Mouse (Mus musculus) kidney, adult 18-20 months (tissue): ENCODE results near the gene Lix1.
A peak's percentile ranks its signal among the peaks of the same experiment; 100 is the strongest.

Experiments
- DNase-seq: peaks from one replicate; pipeline ENCODE4 v3.0.0; 2021

Gene Lix1

DNA sequence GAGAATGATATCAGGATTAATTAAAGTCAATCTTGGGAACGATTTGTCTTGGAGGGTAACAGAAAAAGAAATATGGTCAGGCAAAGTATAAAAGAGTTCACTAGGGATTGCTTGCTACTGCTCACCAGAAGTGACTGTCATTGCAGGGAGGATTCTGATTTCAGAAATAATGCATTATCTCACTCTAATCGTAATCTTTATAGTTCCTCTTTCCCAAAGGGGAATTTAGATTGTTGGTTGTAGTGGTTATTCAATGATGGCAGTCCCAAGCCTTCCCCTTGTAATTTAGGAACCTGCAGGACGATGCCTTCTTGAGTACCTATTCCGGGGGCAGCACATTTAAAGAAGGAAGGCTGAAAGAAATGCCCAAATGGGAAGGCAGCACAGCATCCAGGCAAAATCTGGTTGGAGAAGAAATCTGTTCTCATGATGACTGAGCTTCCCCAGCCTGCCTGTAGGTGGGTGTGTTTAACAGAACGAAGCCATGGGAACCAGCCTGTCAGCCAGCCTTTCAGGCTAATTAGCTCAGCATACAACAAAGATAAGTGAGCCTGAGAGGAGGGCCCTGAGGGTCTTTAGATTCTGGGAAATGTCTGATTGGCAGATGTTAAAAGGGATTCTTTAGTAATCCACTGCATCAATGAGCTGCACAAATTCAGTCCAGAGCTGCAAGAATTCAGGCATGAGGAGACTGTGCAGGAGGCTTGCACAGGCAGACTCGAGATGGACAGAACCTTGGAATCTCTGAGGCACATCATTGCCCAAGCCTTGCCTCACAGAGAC is at the start of gene Lix1:
Lix1 (plus strand) TSS at position 451 of the 783 bp plus-strand sequence.
- DNase-seq, result peak; percentile 22

DNA sequence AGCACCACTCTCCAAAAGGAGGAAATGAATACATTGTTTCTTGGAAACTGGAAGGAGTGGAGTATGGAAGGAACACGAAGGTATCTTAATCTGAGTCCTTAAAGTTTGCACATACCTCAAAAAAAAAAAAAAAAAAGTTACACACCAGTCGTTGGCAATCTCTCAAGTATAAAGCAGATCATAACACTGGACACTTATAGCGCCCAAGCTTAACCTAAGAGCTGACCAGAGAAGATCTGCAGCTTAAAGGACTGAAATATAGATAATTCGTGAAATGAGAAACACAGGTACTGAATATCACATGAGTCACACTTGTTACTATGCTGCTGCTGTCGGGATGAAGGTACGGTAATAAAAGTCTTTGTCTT is 28.9 kb upstream of the Lix1 start:
- DNase-seq, result no peak

DNA sequence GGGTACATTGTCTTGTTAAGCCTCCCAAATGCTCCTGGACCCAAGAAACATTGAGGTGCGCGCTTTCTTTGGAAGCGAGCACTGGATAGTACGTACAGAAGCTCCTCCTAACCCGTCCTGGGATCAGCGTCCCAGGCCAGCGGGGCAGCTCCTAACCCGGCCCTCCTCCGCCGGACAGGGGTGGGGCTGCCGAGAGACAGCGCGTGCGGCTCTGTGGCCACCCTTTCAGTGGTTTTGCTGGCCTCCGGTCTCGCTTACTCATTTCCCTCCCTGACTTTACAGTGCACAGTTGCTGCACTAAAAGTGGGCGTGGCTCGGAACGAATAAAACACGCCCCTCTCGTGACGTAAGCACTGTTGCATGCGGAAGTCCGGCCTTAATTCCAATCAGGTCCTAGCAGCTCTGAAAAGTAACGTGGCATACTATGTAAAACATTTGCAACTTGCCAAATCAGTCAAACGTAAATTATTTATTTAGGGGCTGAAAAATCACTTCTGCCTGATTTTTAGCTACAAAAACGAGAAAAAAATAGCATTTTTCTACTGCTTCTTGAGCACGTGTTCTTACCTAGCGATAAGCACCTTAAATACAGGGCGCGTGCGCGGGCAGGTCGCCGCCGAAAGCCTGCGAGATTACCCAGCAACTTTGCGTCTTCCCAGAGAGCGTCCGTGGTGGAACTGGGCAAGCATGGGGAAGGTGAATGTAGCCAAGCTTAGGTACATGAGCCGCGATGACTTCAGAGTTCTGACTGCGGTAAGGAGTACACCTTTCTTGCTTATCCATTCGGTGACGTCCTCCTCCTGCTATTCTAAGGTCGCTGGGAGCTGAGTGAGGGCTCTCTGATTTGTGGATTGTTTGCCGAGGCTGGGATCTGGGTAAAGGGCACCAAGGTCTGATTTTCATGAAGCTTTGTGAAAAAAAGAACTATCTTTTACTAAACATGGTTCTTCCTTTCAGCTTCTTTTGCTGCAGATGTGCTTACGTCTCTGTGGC is 28.3 kb upstream of the Lix1 start, which contains the start of gene Riok2:
Riok2 (plus strand) TSS at position 392 of the 993 bp plus-strand sequence.
- DNase-seq, result peak; percentile 97

DNA sequence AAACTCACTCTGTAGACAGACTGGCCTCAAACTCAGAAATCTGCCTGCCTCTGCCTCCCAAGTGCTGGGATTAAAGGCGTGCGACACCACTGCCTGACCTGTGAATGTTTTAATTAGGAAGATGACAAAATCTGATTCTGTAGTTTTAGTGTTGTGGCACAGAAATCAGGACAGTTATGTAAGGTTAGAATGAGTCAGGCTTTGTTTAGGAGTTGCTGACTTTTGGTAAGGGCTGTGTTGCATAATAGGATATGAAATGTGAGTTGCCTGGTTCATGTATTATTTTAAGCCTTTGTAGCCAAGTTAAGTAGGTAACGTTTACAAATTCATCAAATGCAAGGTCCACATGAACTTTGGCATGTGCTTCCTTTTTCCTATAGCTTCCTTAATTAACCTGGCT is 26.9 kb upstream of the Lix1 start:
- DNase-seq, result no peak

DNA sequence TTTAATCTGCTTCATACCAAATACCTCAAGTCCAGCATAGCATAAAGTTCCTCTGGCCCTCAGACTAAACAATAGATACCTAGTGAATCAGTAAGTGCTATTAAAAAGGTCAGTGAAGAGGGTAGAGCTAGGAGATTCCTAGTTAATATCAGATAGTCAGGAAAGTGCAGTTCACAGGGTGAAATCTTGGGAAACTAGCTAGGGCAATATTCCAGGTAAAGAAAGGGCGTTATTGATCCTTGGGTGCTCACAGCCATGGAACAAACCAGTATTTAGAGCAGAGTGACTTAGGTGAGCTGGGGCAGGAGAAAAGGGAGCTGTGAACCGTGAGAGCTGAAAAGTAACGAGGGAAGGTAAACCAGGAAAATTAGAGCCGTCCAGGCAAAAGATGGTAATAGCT is 18.8 kb upstream of the Lix1 start:
- DNase-seq, result no peak

DNA sequence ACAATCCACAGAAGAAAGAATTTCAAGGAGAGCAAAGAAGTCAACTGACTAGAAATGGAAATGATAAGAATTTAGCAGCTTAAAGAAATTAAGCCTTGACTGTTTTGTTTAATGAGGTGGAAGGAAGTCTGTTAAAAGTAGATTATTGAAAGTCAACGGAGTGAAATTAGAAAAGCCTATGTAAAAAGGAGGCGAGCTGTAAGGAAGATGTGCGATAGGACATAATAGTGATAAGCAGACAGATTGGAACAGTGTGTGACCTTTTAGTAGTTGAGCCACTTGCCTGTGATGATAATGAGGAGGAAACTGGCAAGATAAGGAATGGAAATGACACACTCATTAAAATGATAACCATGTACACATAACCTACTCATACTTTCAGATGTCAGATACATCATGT is 18.0 kb upstream of the Lix1 start:
- no peak for DNase-seq

DNA sequence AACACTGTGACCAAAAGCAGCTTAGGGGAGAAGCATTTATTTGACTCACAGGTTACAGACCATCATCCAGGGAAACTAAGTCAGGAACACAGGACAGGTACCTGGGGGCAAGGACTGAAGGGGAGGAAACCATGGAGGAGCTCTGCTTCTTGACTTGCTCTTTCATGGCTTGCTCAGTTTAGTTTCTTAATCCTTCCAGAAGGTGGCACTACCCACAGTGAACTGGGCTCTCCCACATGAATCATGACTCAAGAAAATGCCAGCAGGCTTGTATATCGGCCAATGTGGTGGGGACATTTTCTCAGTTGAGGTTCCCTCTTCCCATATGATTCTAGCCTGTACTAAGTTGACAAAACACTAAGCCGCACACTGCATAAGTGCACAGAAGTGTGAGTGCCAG is 16.4 kb upstream of the Lix1 start:
- no peak for DNase-seq

DNA sequence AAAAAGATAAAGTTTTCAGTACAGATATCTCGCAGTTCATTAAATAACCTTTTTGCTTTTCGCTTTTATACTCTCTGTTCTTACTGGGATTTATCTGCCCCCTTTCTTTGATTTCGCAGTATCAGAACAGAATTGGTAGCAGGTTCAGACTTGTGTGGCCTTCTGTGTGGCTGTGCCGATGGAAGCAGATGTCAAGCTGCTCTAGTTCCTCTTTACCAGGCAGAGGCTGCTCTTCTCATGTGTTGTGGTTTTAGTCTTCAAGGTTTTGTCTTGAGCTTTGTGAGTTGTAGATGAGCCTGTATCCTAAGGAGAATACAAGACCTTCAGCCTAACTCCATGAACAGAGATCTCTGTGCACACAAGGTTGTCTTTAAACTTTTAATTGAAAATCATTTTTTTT is 10.6 kb upstream of the Lix1 start:
- no peak for DNase-seq

DNA sequence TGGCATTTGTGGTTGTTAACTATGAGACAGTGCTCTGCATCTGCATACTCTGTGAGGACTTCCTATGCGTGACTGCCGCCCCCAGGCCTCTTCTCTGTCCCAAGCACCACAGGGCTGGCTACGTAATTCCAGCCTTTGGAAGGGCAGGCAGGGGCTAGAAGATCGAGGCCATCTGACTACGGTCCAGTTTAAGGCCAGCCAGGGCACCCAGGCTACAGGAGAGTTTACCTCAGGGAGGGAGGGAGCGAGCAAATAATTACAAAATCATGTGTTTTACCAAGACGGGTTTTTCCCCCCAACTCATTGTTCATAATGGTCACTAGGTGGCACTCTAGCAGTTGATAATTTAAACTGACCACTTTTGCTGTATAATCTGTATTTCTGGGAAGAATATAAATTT is 9.6 kb upstream of the Lix1 start:
- peak; percentile 9 for DNase-seq

DNA sequence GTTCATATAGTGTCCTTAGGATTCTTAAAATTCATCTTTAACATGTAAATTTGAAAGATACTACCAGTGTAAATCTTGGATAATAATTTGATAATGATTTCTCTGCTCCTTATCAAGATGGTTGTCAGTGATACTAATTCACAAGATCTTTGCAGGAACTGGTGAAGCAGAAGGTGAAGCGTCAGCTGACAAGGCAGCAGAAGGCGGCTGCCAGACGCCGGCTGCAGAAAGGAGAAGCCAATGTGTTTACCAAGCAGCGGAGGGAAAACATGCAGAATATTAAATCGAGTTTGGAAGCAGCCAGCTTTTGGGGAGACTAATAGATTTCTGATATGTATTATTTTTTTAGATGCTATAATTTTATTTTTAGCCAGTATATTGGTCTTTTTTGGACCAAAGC is 9.2 kb upstream of the Lix1 start:
- DNase-seq, result no peak

DNA sequence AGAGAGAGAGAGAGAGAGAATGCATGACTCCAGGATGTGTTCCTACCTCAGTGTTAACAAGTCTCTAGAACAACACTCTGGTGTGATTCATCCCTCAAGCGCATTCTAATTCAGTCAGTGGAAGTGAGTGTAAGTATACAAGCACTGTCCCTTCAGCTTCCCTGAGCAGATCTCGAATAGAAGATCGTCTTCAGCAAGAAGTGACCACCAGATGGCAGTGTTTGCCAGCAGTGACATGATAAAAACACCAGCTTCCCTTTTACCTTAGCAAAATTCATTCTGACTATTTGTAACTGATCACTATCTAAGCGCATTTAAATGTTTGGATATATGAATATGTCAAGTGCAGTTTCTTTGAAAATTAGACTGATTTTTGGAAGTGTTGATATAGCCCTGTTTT is 8.1 kb upstream of the Lix1 start:
- DNase-seq, result peak; percentile 73

DNA sequence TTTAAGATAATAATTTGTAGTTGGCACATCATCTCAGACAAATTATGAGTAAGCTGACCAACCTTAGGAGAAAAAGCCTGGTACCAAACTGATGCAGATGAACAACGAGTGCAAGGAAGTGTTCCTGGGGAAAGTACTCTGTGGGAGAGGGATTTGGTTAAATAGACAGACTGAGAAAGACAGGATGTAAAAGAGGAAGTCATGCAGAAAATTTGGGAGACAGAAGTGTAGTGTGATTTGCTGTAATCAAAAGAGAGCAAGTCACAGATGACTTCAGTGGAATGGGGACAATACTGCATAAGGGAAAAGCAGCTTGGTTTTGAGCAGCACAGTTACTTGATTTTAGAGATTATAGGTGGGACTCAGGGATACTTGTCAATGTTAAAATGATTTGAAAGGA is 5.6 kb upstream of the Lix1 start:
- DNase-seq, result no peak

DNA sequence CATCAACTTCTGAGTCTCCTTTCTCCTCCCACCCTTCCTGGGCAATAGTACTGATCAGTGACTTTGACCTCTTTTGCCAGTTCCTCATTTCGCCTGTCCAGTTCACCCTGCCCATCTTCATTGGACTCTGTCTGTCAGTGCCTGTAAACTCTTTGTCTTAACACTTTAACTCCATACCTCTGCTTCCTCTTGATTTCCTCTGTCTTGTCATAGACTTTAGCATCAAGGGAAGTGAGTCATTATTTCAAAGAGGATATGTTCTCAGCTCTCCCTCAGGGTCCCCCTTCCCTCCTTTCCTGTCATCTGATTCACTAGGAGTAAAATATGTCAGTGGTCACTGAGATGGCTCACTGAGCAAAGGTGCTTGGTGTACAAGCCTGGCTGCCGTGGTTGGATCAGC is 3.8 kb upstream of the Lix1 start:
- DNase-seq, result no peak

DNA sequence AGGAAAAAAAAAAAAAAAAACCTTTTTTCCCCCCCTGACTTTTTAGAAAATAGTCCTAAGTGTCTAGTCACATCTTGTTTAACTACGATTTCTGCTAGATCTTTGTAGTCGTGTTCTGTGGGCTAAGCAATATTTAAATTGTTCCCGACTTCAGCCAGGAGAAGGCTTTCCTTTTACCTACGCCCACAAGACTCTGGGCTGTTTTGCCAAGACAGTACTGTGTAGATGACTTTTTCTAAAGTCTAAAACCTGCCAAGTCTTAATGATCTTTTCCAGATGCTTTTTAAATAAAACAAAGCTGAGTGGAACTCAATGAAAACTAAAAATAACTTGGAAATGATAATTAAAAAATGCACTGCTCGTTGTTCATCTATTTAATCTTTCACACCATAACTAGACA is 566 bp downstream of the Lix1 start:
- no peak for DNase-seq

DNA sequence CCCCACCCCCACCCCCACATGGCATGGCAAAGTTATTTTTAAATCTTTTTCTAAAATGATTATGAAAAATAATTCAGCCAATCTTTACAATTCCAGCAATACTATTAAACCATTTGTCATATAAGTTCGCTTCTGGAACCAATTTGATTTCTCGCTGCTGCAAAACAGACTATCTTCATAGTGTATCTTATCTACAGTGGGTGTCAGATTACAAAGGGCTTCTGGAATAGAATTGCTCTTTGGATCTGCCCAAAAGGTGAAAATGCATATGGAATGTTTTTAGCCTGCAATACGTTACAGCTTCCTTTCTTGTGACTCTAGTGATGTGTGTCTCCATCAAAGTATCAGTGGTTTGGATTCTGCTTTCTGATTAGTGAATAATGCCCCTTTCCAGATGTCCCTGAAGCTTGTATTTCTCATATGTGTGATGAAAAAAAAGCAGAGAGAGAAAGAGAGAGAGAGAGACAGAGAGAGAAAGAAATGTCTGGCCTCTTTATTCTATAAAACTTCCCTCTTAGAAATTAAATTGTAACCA is 1.2 kb downstream of the Lix1 start:
- DNase-seq, result no peak

DNA sequence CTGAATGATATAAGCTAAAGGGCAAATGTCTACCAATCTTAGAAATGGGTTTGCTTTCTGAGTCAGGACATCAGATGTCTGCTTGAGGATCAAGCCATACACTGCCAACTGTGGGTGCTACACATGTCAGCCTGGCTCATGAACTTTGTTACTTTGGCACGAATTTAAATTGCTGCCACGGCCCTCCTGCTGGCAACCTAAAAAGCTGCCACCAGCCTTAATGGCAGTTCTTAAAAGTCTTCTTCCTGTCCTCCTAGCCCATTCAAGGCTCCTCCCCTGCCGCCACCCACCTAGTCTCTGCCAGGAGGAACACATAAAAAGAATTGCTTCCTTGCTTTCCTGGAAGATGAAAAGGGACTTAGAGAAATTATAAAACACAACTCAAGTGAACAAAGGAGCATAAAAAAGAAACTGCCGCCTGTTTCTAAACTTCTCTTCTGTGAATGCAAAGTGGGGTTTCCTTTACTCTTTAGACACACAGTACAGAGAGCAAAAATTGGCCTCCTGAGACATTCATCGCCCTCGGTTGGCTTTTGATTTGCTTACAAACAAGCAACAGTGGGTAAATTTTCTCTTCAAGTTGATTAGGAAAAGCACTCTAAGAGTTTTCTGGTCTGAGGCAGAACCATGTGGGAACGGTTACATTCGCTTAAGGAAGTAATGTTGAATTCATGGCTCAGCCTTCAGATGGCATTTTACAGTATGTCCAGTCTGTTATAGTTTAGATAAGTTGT is 2.5 kb downstream of the Lix1 start:
- DNase-seq, result peak; percentile 21

DNA sequence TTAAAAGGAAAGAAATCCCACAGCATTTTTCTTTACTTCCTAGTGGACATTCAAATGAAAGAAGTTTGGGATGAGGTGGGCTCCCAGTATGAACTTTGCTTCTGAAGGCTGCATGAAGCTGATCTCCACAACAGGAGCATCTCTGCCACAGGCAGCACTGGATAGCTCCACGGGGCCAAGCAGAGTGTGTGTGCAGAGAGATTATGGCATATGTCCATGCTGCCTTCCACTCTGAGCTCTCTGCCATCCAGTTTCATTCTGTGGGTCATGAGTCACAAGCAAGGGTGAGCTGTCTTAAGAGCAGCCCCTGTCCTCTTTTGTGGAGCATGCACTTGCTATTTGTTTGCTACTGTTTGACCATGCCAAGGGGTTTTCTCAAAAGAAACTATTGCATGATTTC is 3.1 kb downstream of the Lix1 start:
- DNase-seq, result no peak

DNA sequence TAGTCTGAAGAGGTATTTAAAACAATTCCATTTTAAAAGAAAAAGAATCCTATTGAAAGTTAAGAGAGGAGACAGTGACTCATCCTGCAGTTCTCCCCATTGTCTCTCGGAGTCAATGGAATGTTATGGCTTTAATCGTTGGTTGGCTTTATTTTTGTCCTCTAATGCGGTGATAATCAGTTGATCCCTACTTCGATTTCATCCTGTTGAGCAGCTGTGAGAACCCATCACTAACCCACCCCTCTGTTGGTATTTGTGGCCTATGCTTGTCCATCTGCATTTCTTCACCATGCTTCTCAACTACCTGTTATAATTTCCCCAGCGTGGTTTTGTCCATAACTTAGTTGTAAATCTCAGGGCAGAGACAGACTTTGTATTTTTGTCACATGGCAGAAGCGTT is 5.7 kb downstream of the Lix1 start:
- no peak for DNase-seq

DNA sequence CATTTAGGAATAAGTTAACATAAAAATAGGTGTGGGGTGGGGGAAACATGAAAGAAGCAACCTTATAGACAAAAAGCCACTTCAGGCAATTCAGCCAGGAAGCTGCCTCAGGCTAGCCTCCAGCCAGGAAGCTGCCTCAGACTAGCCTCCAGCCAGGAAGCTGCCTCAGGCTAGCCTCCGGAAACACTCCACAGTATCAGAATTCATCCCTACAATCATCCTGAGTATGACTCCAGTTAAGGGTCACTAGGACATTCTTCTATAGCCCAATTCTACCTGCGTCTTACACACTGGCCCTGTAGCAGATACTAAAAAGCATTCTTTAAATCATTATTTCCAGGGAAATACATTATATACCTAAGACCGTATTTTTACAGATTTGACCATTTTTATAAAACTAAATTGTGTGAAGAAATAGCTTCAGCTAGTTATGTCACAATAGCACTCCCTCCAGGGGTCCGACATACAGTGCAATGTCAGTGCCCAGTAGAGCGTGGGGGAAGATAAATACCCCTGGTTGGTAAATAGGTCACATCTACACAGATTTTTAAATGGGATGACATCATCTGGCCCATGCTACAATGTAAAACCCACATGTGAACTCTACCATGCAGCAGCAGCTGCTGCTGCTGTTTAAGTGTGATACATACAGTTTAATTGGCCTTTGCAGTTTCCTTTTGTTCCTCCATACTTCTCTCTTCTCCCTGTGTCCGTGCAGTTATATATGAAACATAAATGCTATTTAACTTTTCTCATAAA is 6.4 kb downstream of the Lix1 start:
- DNase-seq, result no peak

DNA sequence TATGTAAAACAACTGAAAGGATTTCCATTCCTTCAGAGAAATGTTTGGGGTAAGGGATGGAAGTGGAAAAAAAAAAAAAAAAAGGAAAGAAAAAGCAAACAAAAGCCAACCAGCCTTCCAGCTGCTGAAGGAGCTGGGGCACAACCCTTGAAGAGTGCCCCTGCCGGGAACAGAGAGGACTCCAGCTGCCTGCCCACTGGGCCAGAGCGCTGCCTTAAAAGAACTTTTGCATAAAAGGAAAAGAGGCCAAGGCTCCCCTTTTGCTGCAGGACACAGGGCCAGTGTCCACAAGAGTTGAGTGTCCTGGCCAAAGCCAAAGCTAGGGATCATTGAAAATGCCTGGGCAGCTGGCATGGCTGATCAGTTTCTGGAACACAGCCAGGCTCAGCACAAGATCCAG is 7.1 kb downstream of the Lix1 start:
- no peak for DNase-seq

DNA sequence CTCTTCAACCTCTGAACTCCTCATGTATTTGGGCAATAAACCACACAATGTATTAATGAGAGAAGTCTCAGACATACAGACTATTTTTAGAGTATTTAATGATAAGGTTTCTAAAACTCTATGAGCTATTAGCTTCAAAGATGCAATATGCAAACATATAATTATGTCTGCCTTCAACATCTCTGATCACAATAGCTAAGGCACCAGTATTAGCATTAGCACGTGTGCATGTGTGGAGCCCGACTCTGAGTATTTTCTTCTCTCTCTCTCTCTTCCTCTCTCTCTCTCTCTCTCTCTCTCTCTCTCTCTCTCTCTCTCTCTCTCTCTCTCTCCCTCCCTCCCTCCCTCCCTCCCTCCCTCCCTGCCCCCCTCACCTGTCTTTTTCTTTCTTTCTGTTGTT is 9.0 kb downstream of the Lix1 start:
- no peak for DNase-seq

DNA sequence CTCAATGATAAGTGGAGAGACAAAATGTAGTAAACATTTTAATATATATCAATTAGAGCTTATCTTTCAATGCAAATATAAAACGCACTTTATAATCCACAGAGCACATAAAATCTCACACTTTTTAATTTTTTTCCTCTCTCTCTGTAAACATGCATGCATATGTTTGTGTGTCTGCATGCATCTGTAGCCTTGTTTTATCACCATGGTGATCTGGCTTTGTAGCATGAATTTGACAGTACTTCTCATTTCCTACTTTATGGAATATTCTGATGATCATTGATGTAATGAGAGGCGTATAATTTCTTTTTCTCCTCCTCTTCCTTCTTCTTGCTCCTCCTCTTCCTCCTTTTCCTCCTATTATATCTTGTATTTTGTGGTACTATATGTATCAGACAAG is 9.7 kb downstream of the Lix1 start:
- no peak for DNase-seq
